Mouse (Mus musculus): Measurements from ENCODE around the gene Syngr4. TPM values are rescaled to one million over a fixed set of nuclear protein-coding genes. Genes with fewer than 3 reads are reported as not detected.

Gene Syngr4
- total RNA-seq (2023), result not detected

DNA sequence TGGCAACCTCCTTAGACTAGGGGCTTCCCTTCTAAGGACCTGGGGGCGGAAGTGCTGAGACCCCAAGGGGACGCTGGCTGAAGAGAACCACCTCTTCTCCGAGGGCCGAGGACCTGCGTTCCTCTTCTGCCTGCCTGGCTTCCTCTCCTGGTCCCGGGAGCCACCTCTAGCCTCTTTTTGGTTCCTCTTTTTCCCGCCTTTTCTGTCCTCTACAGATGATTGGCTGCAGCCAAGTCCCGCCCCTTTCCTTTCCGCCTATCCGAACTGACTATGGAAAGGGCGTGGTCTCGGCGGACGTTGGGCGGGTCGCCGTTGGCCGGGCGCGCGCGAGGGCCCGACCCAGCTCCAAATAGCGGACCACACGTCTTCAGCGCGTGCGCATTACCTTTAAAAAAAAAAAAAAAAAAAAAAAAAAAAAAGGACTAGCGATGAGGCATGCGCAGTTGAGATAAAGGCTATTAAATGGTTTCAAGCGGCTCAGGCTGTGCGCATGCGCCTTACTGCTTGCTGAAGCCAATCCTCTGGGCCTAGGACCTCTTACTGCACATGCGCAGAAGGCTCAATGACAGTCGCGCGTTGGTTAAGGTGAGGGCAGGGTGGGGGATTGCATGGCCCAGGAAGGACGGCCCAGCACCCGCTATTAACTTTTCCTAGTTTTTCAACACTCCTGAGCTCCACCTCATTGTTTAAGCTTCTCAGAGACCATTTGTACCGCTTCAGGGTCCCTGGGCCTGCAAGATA is at the start of gene Syngr4, which contains the start of gene Tmem143:
Syngr4 (minus strand) TSS at position 198 of the 741 bp plus-strand sequence.
Tmem143 (plus strand) TSS at position 425 of the 741 bp plus-strand sequence.

DNA sequence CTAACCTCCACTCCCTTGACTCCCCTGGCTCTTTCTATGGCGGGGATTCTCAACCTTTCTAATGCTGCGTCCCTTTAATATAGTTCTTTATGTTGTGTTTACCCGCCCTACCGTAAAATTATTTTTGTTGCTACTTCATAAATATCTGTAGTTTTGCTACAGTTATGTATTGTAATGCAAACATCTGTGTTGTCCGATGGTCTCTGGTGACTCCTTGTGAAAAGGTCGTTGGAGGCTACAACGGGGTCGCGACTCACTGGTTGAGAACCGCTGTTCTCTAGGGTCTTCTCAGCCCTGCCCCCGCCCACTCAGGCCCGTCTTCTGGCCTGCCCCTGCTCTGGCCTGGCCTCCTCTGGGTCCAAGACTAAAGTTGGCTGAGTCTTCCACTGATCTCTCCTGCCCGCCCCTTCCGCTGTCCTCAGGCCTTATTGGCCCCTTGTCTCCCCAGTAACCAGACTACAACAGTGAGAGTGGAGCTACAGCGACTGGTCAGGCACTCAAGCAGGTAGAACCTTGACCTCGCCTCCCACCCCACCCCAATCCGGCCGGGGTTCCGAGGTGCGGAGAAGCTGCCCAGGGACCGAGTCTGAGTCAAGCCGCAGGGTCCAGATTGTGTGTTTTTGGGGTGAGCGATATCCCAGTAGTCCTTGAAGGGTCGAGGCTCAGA is 27.4 kb upstream of the Syngr4 start, which contains the start of gene Ccdc114:
Ccdc114 (plus strand) TSS at position 311 of the 667 bp plus-strand sequence.

DNA sequence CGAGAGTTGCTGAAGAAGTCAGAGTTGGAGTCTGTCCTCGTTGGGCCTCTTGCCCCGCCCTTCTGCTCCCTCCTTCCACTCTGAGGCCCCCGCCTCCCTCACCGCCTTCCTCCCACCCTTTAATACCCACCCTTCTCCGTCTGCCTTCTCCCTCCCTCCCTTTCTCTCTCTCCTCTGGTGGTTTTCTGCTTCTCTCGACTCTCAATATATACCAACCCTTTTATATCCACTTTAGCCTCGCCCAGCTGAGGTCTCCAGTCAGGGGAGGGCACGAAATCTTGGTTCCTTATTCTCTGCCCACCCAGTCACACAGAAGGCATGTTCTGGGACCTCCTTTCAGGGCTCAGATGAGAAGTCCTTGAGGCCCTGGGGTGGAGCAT is 24.7 kb upstream of the Syngr4 start, which contains the start of gene Emp3:
Emp3 (minus strand) TSS at position 163 of the 380 bp plus-strand sequence.

DNA sequence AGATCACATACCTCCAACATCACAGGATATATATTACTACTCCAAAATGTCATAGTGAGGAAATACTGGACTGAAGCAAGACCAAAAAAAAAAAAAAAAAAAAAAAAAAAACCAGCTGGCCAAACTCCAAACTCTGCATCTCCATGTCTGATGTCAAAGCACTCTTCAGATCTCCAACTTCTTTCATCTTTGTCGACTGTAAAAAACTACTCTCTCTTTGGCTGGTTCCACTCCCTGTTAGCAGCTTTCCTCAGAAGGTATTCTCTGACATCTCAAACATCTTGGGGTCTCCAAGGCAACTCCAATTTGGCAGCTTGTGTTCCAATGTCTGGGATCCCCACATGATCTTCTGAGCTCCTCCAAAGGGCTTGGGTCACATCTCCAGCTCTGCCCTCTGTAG is 18.2 kb downstream of the Syngr4 start, which contains the start of gene Grin2d:
Grin2d (minus strand) TSS at position 101 of the 400 bp plus-strand sequence.

DNA sequence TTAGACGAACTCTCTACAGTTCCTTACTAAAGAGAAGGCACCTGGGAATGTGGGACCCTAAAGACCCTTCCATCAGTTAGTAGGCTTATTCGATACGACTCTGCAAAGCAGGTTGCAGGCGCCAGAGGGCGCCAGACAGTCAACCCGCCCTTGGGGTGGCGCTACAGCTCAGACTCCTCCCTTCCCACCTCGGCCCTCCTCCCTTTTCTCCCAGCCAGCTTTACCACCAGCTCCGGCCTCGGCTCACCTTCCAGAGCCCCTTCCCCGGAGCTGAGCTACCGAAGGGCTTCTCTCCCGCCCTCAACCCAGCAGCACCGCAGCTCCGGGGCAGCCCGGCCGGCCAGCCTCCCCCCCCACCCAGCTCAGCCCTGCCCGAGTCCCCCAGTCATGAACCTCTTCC is 23.9 kb downstream of the Syngr4 start, which contains the start of gene Kdelr1:
Kdelr1 (plus strand) TSS at position 149 of the 400 bp plus-strand sequence.

Other genes starting within 250 kb of the Syngr4 start
- not detected for gene Fut2, start 230.3 kb downstream of the Syngr4 start, total RNA-seq (2023)
- not detected for gene Ntn5, start 212.7 kb downstream of the Syngr4 start, total RNA-seq (2023)
- under 1 TPM in 1 of 2 experiments, not detected in 1; 0.18 TPM for gene Sec1, start 202.3 kb downstream of the Syngr4 start, total RNA-seq (2023)
- gene Car11, start 196.9 kb downstream of the Syngr4 start, total RNA-seq (2023), result not detected
- gene Dbp, start 191.6 kb downstream of the Syngr4 start, total RNA-seq (2023), result 1 to 10 TPM; 7.5 to 9.2 TPM
- 100 to 1,000 TPM; 750 to 815 TPM for gene Rpl18, start 181.3 kb downstream of the Syngr4 start, total RNA-seq (2023)
- gene Sphk2, start 178.7 kb downstream of the Syngr4 start, total RNA-seq (2023), result 10 to 100 TPM; 52.8 to 54.1 TPM
- under 1 TPM; 0.13 to 0.36 TPM for gene Fam83e, start 175.5 kb downstream of the Syngr4 start, total RNA-seq (2023)
- gene Spaca4, start 170.9 kb downstream of the Syngr4 start, total RNA-seq (2023), result not detected
- under 1 TPM in 1 of 2 experiments, not detected in 1; 0.22 TPM for gene Lmtk3, start 113.0 kb downstream of the Syngr4 start, total RNA-seq (2023)
- not detected for gene Sult2b1, start 112.0 kb downstream of the Syngr4 start, total RNA-seq (2023)
- gene Cyth2, start 82.1 kb downstream of the Syngr4 start, total RNA-seq (2023), result 10 to 100 TPM; 90.5 to 95.6 TPM
- under 1 TPM; 0.22 to 0.40 TPM for gene Kcnj14, start 71.9 kb downstream of the Syngr4 start, total RNA-seq (2023)
- gene Grwd1, start 65.8 kb downstream of the Syngr4 start, total RNA-seq (2023), result 1 to 10 TPM; 6.7 to 7.6 TPM
- 10 to 100 TPM; 68.9 to 69.8 TPM for gene Kdelr1, start 23.9 kb downstream of the Syngr4 start, total RNA-seq (2023)
- under 1 TPM; 0.13 to 0.29 TPM for gene Grin2d, start 18.3 kb downstream of the Syngr4 start, total RNA-seq (2023)
- gene Tmem143, start 227 bp upstream of the Syngr4 start, total RNA-seq (2023), result 1 to 10 TPM; 4.9 to 7.9 TPM
- 100 to 1,000 TPM; 378 to 437 TPM for gene Emp3, start 24.7 kb upstream of the Syngr4 start, total RNA-seq (2023)
- gene Ccdc114, start 27.4 kb upstream of the Syngr4 start, total RNA-seq (2023), result 1 to 10 TPM; 5.2 to 6.6 TPM
- not detected for gene Abcc6, start 133.6 kb upstream of the Syngr4 start, total RNA-seq (2023)
- 10 to 100 TPM; 29.1 to 29.3 TPM for gene Nomo1, start 137.0 kb upstream of the Syngr4 start, total RNA-seq (2023)
- gene Kcnj11, start 204.1 kb upstream of the Syngr4 start, total RNA-seq (2023), result not detected

Data from neutrophil, adult 59 days (primary cell).